In genomic region chr8:116863357-116864021, GRCm38 (mm10) we compare ENCODE assay signal across 8 mouse cellular contexts. TPM values are rescaled to one million over a fixed set of nuclear protein-coding genes. Genes with fewer than 3 reads are reported as not detected.
DNase-seq lines count a peak whose midpoint lies in the region; ATAC-seq and TF ChIP-seq lines count a peak whose summit lies in the region.

No protein-coding gene starts in this region.

- no peak overlapping the region for H3K27ac ChIP-seq in hindbrain, embryonic 11.5 days (ENCODE audit: low read depth, low read length)
- no peak overlapping the region for H3K27ac ChIP-seq in lung, embryonic 14.5 days (ENCODE audit: low read depth)

- no peaks in the 10 kb centered on the region for H3K27me3 ChIP-seq in hindbrain, embryonic 11.5 days (ENCODE audit: control insufficient read depth, insufficient read depth, low read length)
- peaks cover 10% of the 10 kb centered on the region for H3K27me3 ChIP-seq in lung, embryonic 14.5 days (ENCODE audit: insufficient read depth, low read length)

- WGBS in hindbrain, embryonic 11.5 days, result 5% methylated on average over 30 of the region's 30 CpGs
- WGBS in lung, embryonic 14.5 days, result 3% methylated on average over 30 of the region's 30 CpGs

- TF ChIP-seq CTCF in lung, embryonic 14.5 days (IDR thresholded peaks at IDR 0.05; ENCODE audit: low read depth), result no peak

- no peaks in the 10 kb centered on the region for H3K36me3 ChIP-seq in hindbrain, embryonic 11.5 days (ENCODE audit: control insufficient read depth, insufficient read depth, low read length)
- no peaks in the 10 kb centered on the region for H3K36me3 ChIP-seq in lung, embryonic 14.5 days (ENCODE audit: insufficient read depth)

- DNase-seq in NIH3T3 (ENCODE audit: low read depth), result peak; percentile 27
- DNase-seq in cerebellum, postnatal 36 days, result peak; percentile 96 to 98
- DNase-seq in gastrocnemius, adult 18-20 months (ENCODE audit: low spot score), result peak; percentile 86
- peak; percentile 57 for DNase-seq in hindbrain, embryonic 11.5 days (ENCODE audit: low spot score)
- peak; percentile 75 to 83 for DNase-seq in layer of hippocampus, postnatal 10 days (ENCODE audit: low spot score in 2 of 2)
- DNase-seq in lung, embryonic 14.5 days, result peak; percentile 85
- peak; percentile 51 for DNase-seq in ovary, adult 18-20 months (ENCODE audit: low spot score)
- peak; percentile 16 for DNase-seq in yolk sac, embryonic 10.5 days (ENCODE audit: low spot score)

- ATAC-seq in hindbrain, embryonic 11.5 days (ENCODE audit: low FRiP score), result no peak
- ATAC-seq in lung, embryonic 14.5 days (ENCODE audit: insufficient read depth), result peak; percentile 56; the same call in 1 of the 2 replicates

- no peaks in the 10 kb centered on the region for H3K9me3 ChIP-seq in hindbrain, embryonic 11.5 days (ENCODE audit: control insufficient read depth, low read length)
- no peaks in the 10 kb centered on the region for H3K9me3 ChIP-seq in lung, embryonic 14.5 days (ENCODE audit: low read depth, low read length)

- H3K4me3 ChIP-seq in hindbrain, embryonic 11.5 days (ENCODE audit: low read depth, low read length), result peak overlapping the region; percentile 21
- H3K4me3 ChIP-seq in lung, embryonic 14.5 days (ENCODE audit: low read depth, low read length), result peak overlapping the region; percentile 27

- H3K4me2 ChIP-seq in hindbrain, embryonic 11.5 days (replicated peaks; ENCODE audit: low read depth, low read length), result peak overlapping the region; percentile 55
- peak overlapping the region; percentile 63 for H3K4me2 ChIP-seq in lung, embryonic 14.5 days

- peak overlapping the region; percentile 32; the same call in 1 of the 2 replicates for H3K9ac ChIP-seq in hindbrain, embryonic 11.5 days (ENCODE audit: low read depth, low read length)
- H3K9ac ChIP-seq in lung, embryonic 14.5 days, result no peak overlapping the region

- H3K4me1 ChIP-seq in hindbrain, embryonic 11.5 days (replicated peaks; ENCODE audit: control insufficient read depth, insufficient read depth, low read length), result no peaks in the 10 kb centered on the region; the same call in 1 of the 2 replicates
- no peaks in the 10 kb centered on the region for H3K4me1 ChIP-seq in lung, embryonic 14.5 days (ENCODE audit: insufficient read depth)

RNA-seq across cellular contexts. Expression of gene Cmc2, which starts 57.8 kb away (rescaled TPM):
- total RNA-seq in gastrocnemius, adult 18-20 months (2021), result 10 to 100 TPM; 25.8 to 28.3 TPM
- 68.6 and 73.8 TPM in 2 replicates for polyA plus RNA-seq in hindbrain, embryonic 11.5 days (2014; fragmentation: Nextera tagmentation; extraction: Ambion mirVana)
- total RNA-seq in layer of hippocampus, postnatal 10 days (2021), result 10 to 100 TPM; 11.8 to 12.5 TPM
- 88.2 and 92.6 TPM in 2 replicates for polyA plus RNA-seq in lung, embryonic 14.5 days (2014; fragmentation: Nextera tagmentation; extraction: Ambion mirVana)

RNA-seq across cellular contexts. Expression of gene Cenpn, which starts 58.0 kb away (rescaled TPM):
- under 1 TPM; 0.55 to 0.57 TPM for total RNA-seq in gastrocnemius, adult 18-20 months (2021)
- 45.8 and 49.2 TPM in 2 replicates for polyA plus RNA-seq in hindbrain, embryonic 11.5 days (2014; fragmentation: Nextera tagmentation; extraction: Ambion mirVana)
- 1 to 10 TPM; 2.3 to 2.6 TPM for total RNA-seq in layer of hippocampus, postnatal 10 days (2021)
- polyA plus RNA-seq in lung, embryonic 14.5 days (2014; fragmentation: Nextera tagmentation; extraction: Ambion mirVana), result 53.9 and 58.9 TPM in 2 replicates

Comparison
In these comparisons a context has a peak if more than half of its experiments do, and no peak if none do; other contexts are left out.
1. DNase-seq: peak in every context shown above with its lines; median percentile 97 in cerebellum, postnatal 36 days; 86 in gastrocnemius, adult 18-20 months; 85 in lung, embryonic 14.5 days; 79 in layer of hippocampus, postnatal 10 days; 57 in hindbrain, embryonic 11.5 days; 51 in ovary, adult 18-20 months; 27 in NIH3T3; 16 in yolk sac, embryonic 10.5 days.